Mouse (Mus musculus): ENCODE measurements around the gene Serbp1.
"Not testable (repeated sequence)": the region's sequence is repeated elsewhere in the genome, so short reads cannot be mapped to it uniquely, and the experiment has no call there.

The Serbp1 gene

GRCm38 (mm10) chr6:67237977-67238376, at the start of gene Serbp1:
Gene Serbp1 (plus strand): TSS chr6:67238176.
- no peak for DNase-seq (ENCODE audit: low read depth)

- DNase-seq (ENCODE audit: low read depth) = no peak
These were observed 44.4 kb upstream of the Serbp1 start for GRCm38 (mm10) chr6:67193591-67193990.

DNA sequence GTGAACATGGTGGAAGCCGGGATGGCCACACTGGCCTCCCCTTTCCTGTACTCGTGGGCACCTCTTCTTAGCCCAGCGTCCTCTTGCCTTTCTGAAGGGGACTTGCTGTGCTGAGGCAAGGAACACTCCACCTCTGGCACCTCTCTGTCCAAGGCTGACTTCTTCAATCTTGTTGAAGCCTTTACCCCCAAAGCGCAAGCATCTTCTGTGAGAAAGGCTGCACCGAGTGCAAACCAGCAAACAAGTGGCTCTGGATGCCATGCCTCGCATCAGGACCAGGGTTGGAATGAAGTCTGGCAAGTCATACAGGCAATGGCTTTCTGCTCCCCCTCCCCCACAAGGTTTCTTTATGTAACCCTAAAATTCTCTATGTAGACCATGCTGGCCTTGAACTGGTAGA, 43.4 kb upstream of the Serbp1 start:
- DNase-seq (ENCODE audit: low read depth) = no peak

- no peak for DNase-seq (ENCODE audit: low read depth)
These were observed 42.8 kb upstream of the Serbp1 start for GRCm38 (mm10) chr6:67195148-67195611.

DNA sequence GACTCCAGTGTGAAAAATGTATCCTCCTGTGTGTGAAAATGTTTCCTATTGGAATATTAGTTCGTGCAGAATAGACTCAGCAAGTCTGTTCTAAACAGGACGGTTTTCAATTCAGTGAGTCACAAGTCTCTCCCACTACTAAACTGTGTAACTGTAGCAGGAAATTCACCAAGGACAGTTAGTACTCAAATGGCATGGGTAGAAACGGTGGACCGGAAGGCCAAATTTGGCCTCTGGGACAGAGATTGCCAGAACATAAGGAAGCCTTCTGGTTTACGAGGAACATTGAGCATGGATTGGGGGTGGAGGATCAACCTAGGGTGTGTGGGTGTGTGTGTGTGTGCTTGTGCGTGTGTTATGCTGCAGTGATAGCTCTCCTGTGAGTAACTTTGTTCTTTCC, 41.2 kb upstream of the Serbp1 start:
- DNase-seq (ENCODE audit: low read depth) = no peak

GRCm38 (mm10) chr6:67198085-67198484, 39.9 kb upstream of the Serbp1 start:
- DNase-seq (ENCODE audit: low read depth) = peak; percentile 34

DNA sequence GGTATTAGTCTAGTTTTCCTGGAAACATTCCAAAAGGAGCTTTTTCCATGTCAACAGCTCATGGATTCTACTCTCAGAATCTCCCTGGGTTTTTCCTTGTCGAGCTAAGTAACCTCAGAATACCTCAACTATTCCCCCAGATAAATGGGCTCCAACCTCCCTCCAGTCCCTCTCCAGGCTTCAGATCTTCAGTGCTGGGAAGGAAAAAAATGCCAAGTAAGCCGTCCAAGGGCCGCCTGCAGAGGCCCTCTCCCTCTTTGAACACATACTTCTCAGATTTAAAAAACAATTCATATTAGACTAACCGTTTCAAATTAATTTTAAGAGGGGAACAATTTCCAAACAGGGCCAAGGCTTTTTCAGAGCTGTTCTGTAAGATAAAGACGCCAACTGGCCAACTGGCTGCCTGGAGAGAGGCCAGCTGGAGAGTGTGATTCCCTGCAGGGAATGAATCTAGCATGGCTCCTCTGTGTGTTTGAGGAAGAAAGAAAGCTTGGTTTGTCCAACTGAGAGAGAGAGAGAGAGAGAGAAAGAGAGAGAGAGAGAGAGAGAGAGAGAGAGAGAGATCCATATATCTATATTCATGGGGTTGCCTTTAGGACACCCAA, 37.2 kb upstream of the Serbp1 start:
- DNase-seq (ENCODE audit: low read depth) = no peak

DNA sequence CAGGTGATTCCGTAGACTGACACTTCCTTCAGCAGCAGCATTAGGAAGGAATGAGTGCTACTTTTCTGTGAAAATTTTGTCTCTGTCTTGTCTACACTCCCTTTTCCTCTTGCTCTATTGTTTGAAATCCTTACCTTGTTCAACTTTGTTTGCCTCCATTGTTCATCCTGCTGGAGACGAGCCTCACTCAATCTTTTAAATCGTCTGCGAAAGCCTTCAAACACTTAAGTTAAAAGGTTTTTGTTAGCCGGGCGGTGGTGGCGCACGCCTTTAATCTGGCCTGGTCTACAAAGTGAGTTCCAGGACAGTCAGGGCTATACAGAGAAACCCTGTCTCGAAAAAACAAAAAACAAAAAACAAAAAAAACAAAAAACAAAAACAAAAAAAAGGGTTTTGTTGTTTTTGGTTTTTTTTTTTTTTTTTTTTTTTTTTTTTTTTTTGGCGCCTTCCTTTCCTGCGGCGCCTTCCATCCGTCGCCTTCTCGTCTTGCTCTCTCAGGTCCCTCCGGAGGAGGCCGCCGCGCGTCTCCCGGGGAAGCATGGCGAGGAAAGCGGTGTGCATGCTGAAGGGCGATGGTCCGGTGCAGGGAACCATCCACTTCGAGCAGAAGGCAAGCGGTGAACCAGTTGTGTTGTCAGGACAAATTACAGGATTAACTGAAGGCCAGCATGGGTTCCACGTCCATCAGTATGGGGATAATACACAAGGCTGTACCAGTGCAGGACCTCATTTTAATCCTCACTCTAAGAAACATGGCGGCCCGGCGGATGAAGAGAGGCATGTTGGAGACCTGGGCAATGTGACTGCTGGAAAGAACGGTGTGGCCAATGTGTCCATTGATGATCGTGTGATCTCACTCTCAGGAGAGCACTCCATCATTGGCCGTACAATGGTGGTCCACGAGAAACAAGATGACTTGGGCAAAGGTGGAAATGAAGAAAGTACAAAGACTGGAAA, 32.6 kb upstream of the Serbp1 start:
- DNase-seq (ENCODE audit: low read depth) = no peak

GRCm38 (mm10) chr6:67212362-67212761, 25.6 kb upstream of the Serbp1 start:
- DNase-seq (ENCODE audit: low read depth) = no peak

- DNase-seq (ENCODE audit: low read depth) = no peak
These were observed 24.4 kb upstream of the Serbp1 start for GRCm38 (mm10) chr6:67213429-67214098.

DNA sequence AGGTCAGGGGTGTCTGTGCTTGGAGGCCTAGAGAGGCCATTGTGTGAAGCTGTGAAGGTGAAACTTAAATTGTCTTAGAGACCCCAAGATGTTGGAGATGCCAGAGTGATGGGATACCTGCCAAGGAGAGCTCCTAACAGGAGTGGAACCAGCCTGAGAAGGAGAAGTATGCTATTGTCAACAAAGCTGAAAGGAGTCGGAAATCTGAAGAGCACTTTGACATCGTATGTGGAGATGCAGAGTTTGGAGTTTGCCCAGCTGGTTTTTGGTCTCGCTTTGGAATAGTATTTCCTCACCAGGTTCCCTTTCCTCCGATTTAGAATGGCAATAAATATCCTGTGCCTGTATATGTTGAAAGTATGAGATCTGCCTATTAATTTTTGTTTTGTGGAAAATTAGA, 20.6 kb upstream of the Serbp1 start:
- DNase-seq (ENCODE audit: low read depth) = no peak

DNA sequence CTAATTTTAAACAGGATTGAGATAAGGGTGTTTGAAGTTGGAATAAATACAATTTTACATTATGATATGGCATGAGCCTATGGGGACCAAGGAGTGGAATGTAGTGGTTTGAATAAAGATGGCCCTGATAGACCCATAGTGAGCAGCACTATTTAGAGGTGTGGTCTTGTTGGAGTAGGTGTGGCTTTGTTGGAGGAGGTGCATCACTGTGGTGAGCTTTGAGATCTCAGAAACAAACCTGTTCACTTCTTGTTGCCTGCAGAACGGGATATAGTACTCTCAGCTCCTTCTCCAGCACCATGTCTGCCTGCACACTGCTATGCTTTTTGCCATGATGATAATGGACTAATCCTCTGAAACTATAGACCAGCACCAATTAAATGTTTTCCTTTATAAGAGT, 20.1 kb upstream of the Serbp1 start:
- DNase-seq (ENCODE audit: low read depth) = no peak

DNA sequence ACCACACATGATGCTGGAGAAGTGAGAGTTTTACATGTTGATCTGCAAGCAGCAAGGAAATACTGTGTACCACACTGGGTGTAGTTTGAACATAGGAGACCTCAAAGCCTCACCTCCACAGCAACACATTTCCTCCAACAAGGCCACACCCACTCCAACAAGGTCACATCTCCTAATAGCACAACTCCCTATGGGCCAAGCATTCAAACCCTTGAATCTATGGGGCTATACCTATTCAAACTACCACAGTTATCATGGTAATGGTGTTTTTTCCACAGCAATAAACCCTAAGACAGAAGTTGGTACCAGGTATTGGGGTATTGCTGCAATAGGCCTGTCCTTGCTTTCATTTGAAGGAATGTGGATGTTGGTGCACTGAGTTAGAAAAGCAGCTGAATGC, 19.4 kb upstream of the Serbp1 start:
- DNase-seq (ENCODE audit: low read depth) = no peak

DNA sequence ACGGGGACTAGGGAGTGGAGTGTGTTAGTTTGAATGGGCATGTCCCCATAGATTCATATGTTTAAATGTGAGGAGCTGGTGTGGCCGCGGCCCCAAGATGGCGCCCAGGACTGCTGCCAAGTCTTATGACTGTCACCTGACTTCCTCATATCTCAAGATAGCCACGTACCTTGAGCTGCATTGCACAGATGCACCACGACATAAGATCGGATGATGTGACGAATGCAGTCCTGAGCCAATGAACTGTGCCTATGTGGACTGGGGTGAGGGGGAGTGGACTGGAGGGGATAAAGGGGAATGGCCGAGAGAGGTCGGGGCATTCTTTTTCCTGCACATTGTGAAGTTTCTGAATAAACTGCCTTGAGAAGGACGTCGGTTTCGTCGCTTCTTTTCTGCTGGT, 18.0 kb upstream of the Serbp1 start:
- not testable (repeated sequence) for DNase-seq (ENCODE audit: low read depth)

- DNase-seq (ENCODE audit: low read depth) = no peak
These were observed 17.2 kb upstream of the Serbp1 start for GRCm38 (mm10) chr6:67220731-67221130.

GRCm38 (mm10) chr6:67223082-67223481, 14.9 kb upstream of the Serbp1 start:
- no peak for DNase-seq (ENCODE audit: low read depth)

DNA sequence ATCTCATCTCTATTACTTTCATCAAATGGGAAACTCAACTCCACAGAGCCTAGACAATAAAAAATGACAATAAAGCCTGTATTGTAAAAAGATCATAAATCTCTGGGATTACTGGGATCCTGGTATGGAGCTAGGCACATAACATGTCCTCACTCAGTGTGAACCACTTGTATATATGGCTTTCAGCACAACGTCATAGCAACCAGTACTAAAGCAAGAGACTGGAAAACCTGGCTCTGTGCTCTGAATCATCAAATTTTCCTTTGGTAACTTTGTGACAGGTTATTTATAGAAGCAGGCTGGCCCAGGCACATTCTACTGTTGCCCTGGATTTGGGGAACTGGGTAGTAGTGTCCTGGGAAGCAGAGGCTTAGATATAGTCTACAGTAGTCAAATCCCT, 14.5 kb upstream of the Serbp1 start:
- no peak for DNase-seq (ENCODE audit: low read depth)

- no peak for DNase-seq (ENCODE audit: low read depth)
These were observed 11.7 kb upstream of the Serbp1 start for GRCm38 (mm10) chr6:67226286-67226685.

GRCm38 (mm10) chr6:67228459-67229107, 9.4 kb upstream of the Serbp1 start:
- no peak for DNase-seq (ENCODE audit: low read depth)

DNA sequence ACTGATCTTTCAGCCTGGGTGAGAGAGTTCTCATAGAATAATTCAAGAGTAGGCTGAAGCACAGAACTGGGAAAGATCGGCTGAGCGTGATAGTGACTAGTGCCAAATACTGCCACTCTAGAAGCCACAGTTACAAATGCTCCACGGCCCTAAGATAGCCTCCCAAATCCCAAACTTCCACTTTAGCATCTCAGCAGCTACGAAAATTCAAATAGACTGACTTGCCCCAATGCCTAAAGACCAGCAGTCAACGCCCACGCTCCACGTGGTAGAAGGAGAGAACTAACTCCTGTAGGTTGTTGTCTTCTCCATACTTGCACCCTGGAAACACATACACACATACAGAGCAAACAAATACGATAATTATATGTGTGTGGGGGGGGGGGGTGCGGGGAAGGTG, 8.5 kb upstream of the Serbp1 start:
- no peak for DNase-seq (ENCODE audit: low read depth)

DNA sequence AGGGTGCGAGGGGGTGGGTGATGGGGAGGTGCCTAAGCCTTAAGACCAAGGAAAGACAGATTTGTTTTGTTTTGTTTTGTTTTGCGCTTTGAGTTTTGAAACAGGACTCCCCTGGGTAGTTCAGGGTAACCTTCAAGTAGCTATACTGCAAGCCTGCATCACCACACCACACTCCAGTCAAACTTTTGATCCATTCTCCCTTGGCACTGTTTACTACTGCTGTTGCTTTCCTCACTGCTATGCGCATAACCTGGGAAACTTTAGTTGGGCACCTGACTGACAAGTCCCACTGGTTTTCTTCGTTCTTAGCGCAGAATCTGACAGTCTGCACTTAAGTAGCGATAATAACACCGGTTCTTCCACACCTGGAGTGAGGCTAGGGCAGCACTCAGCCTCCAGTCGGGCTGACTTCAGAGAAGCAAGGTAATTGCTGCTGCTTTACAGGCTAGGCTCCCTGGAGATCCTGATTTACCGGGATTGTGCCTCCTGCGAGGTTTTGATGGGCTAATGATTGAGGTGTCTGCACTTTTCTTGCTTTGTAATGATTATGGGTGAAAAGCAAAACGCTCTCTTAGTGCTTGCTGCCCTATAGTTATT, 8.0 kb upstream of the Serbp1 start:
- no peak for DNase-seq (ENCODE audit: low read depth)

DNA sequence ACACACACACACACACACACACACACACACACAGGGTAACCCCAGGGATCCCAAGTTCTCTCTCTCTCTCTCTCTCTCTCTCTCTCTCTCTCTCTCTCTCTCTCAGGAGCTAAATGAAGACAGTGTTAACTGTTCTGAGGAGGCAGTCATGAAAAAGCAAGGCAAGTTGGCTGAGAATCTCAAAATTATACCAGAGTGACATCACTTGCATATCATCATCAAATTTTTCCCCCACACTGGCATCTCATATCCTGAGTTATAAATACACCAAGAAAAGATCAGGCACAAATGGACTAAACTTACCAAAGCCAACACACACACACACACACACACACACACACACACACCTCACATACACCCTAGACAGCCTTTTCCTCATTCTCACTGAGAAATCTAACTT, 7.0 kb upstream of the Serbp1 start:
- no peak for DNase-seq (ENCODE audit: low read depth)

Measured in c-Kit-positive CD71-positive TER-119-negative erythroid progenitor cells, embryonic 14.5 days (primary cell).